Mouse (Mus musculus) megakaryocyte, embryonic 14.5 days (primary cell): ENCODE measurements around the gene Eya3.

Experiments
- FLI1 ChIP-seq: IDR thresholded peaks from 2 replicates; pipeline ENCODE4 v1.6.1; 2012; ENCODE audit warnings: low read length, inconsistent platforms, mixed read lengths
- GATA1 ChIP-seq: IDR thresholded peaks from 3 replicates; pipeline ENCODE4 v1.6.1; 2012; ENCODE audit warnings: mixed read lengths, low read length, inconsistent platforms, borderline replicate concordance

GRCm38 (mm10) chr4:132771776-132772175 is 133.0 kb downstream of the Eya3 start:
- TF ChIP-seq GATA1: no peak
- TF ChIP-seq FLI1: no peak
